Mouse (Mus musculus) adrenal gland, postnatal 25 days (tissue): Measurements from ENCODE around the gene Cacna2d4. TPM values are rescaled to one million over a fixed set of nuclear protein-coding genes. Genes with fewer than 3 reads are reported as not detected.

Experiments
- DNase-seq: peaks from one replicate; pipeline ENCODE4 v3.0.0; 2021; ENCODE audit warnings: mixed read lengths
- total RNA-seq: library from RNA; stranded (reverse); gene quantifications from 2 replicates; pipeline ENCODE4 v1.2.3, GENCODE M21; 2021

The Cacna2d4 gene
- total RNA-seq, 1 experiment from 2014 or later, result not detected

DNA sequence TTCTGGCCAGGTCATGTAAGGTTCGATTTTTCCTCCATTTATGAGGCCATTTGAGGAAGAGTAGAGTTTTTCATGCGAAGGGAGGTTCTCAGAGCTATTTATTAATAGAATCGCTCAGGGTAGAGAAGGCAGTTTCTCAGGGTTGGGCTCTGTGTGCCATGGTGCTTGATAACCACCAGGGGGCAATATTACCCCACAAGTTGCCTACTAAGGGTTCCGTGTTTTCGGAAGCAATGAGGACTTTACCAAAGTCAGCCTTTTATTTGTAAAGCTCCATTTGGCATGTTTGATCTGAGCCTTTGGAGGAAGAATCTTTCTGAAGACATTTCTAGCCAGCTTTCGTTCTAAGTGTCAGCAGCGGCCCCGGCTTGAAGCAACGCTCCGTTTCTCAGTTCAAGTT lies 16.0 kb upstream of the Cacna2d4 start:
- peak; percentile 33 for DNase-seq

GRCm38 (mm10) chr6:119224451-119225195 lies 11.7 kb upstream of the Cacna2d4 start:
- DNase-seq, result peak; percentile 30

- DNase-seq, result no peak
Observed at GRCm38 (mm10) chr6:119225226-119225625, 11.1 kb upstream of the Cacna2d4 start.

DNA sequence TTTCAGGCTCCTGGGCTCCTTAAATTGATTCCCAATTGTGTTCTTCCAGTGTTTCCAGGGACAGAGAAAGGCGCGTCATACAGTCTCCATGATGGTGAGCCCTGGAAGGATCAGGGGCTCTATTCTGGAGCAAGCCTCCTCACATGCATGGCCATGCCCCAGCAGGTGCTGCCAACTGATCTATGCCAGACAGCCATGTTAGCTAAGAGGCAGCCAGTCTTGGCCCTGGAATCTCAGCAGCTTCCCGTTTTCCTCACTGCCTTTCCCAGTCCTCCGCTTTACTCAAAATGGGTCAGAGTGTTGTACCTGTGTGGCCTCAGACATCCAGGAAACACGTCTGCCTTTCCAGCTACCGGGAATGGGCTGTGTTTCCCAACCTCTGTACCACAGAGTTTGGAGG lies 10.6 kb upstream of the Cacna2d4 start:
- DNase-seq, result no peak

- DNase-seq, result no peak
Observed at GRCm38 (mm10) chr6:119227001-119227400, 9.3 kb upstream of the Cacna2d4 start.

DNA sequence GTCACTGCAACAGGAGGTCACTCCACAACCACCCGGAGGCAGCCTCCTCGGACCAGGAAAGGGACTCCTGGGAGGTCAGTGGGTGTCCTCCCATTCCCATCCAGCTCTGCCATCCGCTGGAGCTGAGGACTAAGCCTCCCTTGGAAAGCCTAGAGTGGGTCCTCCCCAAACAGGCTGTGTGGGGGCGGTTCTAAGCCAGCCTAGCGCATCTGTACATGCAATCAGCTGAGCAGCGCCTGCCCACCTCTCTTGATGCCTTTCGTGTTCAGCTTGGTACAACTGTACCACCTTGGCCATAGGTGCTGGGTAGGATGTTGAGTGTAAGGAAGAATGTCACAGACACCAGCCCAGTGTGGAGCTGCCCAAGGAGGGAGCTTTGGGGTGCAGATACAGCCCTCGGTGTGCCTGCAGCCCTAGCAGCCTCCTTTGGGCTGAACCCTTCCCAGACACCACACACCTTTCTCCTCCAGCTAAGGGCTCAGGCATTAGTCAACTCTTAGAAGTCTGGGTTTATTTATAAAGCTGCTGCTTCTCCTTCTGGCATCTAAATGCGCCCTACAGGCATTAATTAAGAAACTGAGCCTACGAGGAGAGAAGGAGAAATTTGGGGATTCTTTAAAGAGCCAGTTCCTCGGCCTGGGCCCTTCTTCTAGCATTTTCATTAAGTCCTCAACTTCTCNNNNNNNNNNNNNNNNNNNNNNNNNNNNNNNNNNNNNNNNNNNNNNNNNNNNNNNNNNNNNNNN lies 7.3 kb upstream of the Cacna2d4 start:
- no peak for DNase-seq

- DNase-seq, result no peak
Observed at GRCm38 (mm10) chr6:119233066-119233465, 3.3 kb upstream of the Cacna2d4 start.

DNA sequence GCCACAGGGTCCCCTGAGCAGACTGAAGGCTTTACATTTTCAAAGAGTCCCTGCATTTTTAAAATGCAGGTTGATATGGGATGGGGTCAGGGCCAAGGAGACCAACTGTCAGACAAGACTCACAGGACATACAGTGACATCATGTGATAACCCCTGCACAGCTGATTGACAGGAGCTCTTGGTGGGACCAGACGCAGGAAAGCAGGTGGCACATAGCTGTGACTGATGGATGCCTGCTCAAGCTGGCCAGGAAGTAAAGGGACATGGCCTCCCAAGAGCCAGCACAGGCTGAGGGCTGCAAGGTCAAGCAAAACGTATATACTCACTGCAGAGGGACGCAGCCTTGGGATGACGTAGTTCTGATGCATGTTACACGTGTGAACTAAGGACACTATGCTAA lies 885 bp upstream of the Cacna2d4 start:
- no peak for DNase-seq

- peak; percentile 55 for DNase-seq
Observed at GRCm38 (mm10) chr6:119237427-119237989, 1.2 kb downstream of the Cacna2d4 start.

GRCm38 (mm10) chr6:119239341-119240005 lies 3.1 kb downstream of the Cacna2d4 start:
- no peak for DNase-seq

GRCm38 (mm10) chr6:119240256-119240655 lies 3.9 kb downstream of the Cacna2d4 start:
- no peak for DNase-seq

- DNase-seq, result no peak
Observed at GRCm38 (mm10) chr6:119240871-119241705, 4.8 kb downstream of the Cacna2d4 start.

- DNase-seq, result no peak
Observed at GRCm38 (mm10) chr6:119246082-119246481, 9.8 kb downstream of the Cacna2d4 start.

- DNase-seq, result no peak
Observed at GRCm38 (mm10) chr6:119248578-119248977, 12.3 kb downstream of the Cacna2d4 start.

- DNase-seq, result no peak
Observed at GRCm38 (mm10) chr6:119249726-119250125, 13.4 kb downstream of the Cacna2d4 start.

DNA sequence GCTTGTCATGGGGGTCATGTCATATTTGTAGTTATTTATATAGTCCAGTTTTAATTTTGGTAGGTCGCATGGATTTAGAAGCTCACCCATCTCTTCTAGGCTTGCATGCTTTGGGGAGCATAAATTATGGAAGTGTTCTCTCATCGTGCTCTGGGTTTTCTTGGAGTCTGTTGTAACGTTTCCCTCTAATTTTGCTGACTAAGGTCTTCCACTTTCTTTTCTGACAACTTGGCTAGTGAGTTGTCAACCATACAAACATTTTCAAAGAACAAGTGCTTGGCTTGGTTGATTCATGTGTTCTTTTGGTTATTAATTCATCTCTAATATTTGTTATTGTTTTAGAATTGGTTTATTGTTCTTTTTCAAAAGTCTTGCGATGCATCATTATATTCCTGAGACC lies 15.4 kb downstream of the Cacna2d4 start:
- no peak for DNase-seq

GRCm38 (mm10) chr6:119276713-119277112 lies 40.4 kb downstream of the Cacna2d4 start:
- DNase-seq, result no peak

GRCm38 (mm10) chr6:119280761-119281160 lies 44.4 kb downstream of the Cacna2d4 start:
- DNase-seq, result no peak

DNA sequence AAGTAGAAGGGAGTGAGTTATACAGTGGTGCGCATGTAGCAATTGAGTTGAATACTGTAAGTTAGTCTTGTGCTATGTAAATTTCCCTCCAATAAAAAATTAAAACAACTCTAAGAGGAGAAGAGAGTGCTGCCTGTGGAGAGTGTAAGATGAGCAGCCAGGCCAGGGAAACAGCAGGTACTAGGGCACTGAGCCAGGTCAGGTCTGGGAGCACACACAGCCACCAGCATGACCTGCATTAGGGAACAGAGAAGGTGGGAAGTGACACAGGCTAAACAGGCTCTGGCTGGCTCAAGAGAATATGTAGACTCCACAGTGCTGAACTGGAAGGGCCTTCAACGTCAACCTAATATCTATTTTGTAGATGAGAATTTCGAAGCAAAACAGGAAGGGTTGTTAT lies 65.0 kb downstream of the Cacna2d4 start:
- DNase-seq, result no peak

GRCm38 (mm10) chr6:119303331-119303730 lies 67.0 kb downstream of the Cacna2d4 start:
- no peak for DNase-seq

GRCm38 (mm10) chr6:119307867-119308413 lies 71.6 kb downstream of the Cacna2d4 start:
- no peak for DNase-seq

- no peak for DNase-seq
Observed at GRCm38 (mm10) chr6:119310176-119310575, 73.8 kb downstream of the Cacna2d4 start.
